Mouse (Mus musculus) forebrain, embryonic 12.5 days (tissue): Measurements from ENCODE around the gene Dok4. TPM values are rescaled to one million over a fixed set of nuclear protein-coding genes. Genes with fewer than 3 reads are reported as not detected.

Source experiments
- ATAC-seq: fragments of 200-750 bp; cut with Nextera tagmentation; 2 replicates; pipeline ENCODE4 v1.8.0; 2017; ENCODE audit warnings: moderate TSS enrichment; ENCODE audit not compliant: low FRiP score
- H3K27ac ChIP-seq: fragments of 300-500 bp; sonication (generic); 2 replicates; pipeline ENCODE4 v1.5.1; 2016; ENCODE audit warnings: mild to moderate bottlenecking
- H3K27me3 ChIP-seq: fragments of 300-500 bp; sonication (generic); 2 replicates; pipeline ENCODE4 v1.6.1; 2016; ENCODE audit warnings: mild to moderate bottlenecking
- H3K36me3 ChIP-seq: fragments of 300-500 bp; sonication (generic); replicated peaks from 2 replicates; pipeline ENCODE4 v1.6.1; 2016; ENCODE audit warnings: mild to moderate bottlenecking
- H3K4me1 ChIP-seq: fragments of 300-500 bp; sonication (generic); 2 replicates; pipeline ENCODE4 v1.6.1; 2016
- H3K4me2 ChIP-seq: fragments of 300-500 bp; sonication (generic); 2 replicates; pipeline ENCODE4 v1.6.1; 2016; ENCODE audit warnings: mild to moderate bottlenecking, moderate library complexity
- H3K4me3 ChIP-seq: fragments of 300-500 bp; sonication (generic); replicated peaks from 2 replicates; pipeline ENCODE4 v1.5.1; 2016; ENCODE audit warnings: mild to moderate bottlenecking
- H3K9ac ChIP-seq: fragments of 300-500 bp; sonication (generic); 2 replicates; pipeline ENCODE4 v1.6.1; 2016; ENCODE audit warnings: mild to moderate bottlenecking
- H3K9me3 ChIP-seq: fragments of 300-500 bp; sonication (generic); 2 replicates; pipeline ENCODE4 v1.6.1; 2016
- WGBS: fragments of 180-500 bp; shearing (Covaris S2); methylation state at CpG from one replicate; pipeline ENCODE4 v1.1.7; 2016; 5-methylcytosine and 5-hydroxymethylcytosine counted together
- polyA plus RNA-seq: library from polyadenylated mRNA; unstranded; fragments of >200 nt; fragmentation: Nextera tagmentation; extraction: Ambion mirVana; gene quantifications from 2 replicates; pipeline ENCODE4 v1.2.1, GENCODE M21; 2016

Dok4 gene
- polyA plus RNA-seq, 1 experiment from 2014 or later, result 22.0 TPM

DNA sequence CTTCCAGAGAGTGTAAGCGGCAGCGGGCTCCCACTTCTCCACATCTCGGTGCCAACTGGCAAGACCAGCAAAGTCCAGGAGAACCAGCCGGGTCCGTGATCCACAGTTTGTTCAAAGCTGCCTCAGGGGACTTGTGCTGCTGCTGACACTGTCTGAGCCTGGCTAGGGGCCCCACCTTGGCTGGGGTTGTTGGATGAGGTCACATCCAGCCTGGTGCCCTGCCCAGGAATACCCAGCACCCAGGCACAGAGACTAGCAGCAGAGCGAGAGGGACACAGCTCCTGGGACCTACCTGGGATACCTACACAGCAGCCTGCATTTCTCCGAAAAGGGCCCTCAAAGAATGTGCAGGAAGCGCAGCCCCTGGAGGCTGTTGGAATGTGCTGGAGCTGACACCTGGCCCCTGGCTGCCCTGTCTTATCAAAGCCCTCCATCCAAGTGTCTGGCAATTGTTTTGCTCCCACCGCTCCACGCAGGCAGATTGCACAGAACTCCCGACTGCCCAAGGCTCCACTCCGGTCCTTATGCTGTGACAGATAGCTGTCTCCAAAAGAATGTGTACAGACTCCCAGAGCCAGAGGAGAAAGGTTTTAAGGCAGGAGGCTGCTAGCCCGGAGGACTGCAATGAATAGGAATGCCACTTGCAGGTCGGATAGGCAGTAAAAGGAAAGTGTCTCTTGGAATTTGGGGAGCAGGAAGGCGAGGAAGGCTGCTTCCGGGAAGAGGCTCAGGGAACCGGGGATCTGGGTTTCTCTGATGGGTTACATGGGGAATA, 847 bp downstream of the Dok4 start:
- H3K4me1 ChIP-seq, result peaks cover 50% of the 10 kb centered on the region

GRCm38 (mm10) chr8:94874358-94874757, 1.8 kb downstream of the Dok4 start:
- H3K27ac ChIP-seq, result 0 out of 2 replicates have a peak overlapping the region, but pooled peaks have one; percentile 42
- H3K36me3 ChIP-seq, result no peaks in the 10 kb centered on the region
- 13% methylated on average over 6 of the region's 6 CpGs for WGBS
- H3K27me3 ChIP-seq, result peaks cover 36% of the 10 kb centered on the region
- H3K4me2 ChIP-seq, result peak overlapping the region; percentile 97
- H3K4me1 ChIP-seq, result peaks cover 59% of the 10 kb centered on the region
- no peaks in the 10 kb centered on the region for H3K9me3 ChIP-seq
- no peak for ATAC-seq
- no peak overlapping the region for H3K9ac ChIP-seq
- peak overlapping the region; percentile 60 for H3K4me3 ChIP-seq

More for the DNA sequence above, 847 bp downstream of the Dok4 start:
- H3K9me3 ChIP-seq, result no peaks in the 10 kb centered on the region
- no peaks in the 10 kb centered on the region for H3K36me3 ChIP-seq
- 20% methylated on average over 17 of the region's 17 CpGs for WGBS
- H3K27ac ChIP-seq, result 0 out of 2 replicates have a peak overlapping the region, but pooled peaks have one; percentile 19
- peak overlapping the region; percentile 60 for H3K4me3 ChIP-seq
- H3K9ac ChIP-seq, result peak overlapping the region; percentile 61; the same call in 1 of the 2 replicates
- peaks cover 29% of the 10 kb centered on the region for H3K27me3 ChIP-seq
- ATAC-seq, result no peak
- H3K4me2 ChIP-seq, result peak overlapping the region; percentile 97

DNA sequence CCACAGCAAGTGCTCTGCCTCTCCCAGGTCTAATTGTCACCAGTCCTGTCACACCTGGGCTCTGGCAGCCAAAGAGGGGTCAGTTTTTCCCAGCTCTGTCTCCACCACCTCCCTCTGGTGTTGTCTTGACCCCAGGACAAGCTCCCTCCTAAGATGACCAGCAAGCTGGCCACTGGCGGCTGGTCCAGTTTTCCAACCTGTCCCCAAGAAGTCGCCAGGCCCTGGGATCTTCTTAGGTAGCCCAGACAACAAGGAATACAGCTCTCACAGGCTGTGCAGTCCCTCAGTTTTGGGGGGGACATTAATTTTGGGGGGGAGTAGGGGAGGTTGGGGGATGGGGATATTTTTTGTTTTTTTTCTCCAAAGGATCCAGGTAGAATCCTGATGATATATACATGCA, 3.6 kb downstream of the Dok4 start:
- 81% methylated on average over 2 of the region's 2 CpGs for whole genome bisulfite sequencing
- Histone ChIP-seq H3K27ac (peak overlapping the region; percentile 57; the same call in 1 of the 2 replicates), H3K9ac (no peak overlapping the region), H3K36me3 (peaks cover 3% of the 10 kb centered on the region; the same call in 1 of the 2 replicates), H3K4me2 (peak overlapping the region; percentile 3; the same call in 1 of the 2 replicates), H3K4me1 (peaks cover 72% of the 10 kb centered on the region), H3K27me3 (peaks cover 36% of the 10 kb centered on the region), H3K9me3 (no peaks in the 10 kb centered on the region), H3K4me3 (no peak overlapping the region)
- no peak for ATAC-seq

DNA sequence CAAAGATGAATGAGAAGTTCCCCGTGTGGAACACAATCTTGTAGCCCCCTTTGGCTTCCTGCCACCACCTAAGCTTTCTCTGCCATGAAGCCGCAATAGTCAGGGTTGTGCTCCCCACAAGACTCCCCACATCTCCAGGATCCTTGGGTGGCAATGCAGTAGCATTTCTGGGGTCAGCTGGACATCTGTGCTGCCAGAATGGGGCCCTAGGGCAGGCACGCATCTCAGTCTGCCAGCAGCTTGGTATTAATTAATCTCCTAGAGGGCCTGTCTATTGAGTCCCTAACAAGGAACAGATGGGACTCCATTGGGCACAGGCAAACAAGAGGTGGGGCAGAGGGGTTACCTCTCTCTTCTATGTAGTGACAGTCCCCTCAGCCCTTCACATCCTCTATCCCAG, 4.0 kb downstream of the Dok4 start:
- Histone ChIP-seq H3K27me3 (peaks cover 36% of the 10 kb centered on the region), H3K4me1 (peaks cover 72% of the 10 kb centered on the region), H3K4me3 (no peak overlapping the region), H3K9ac (no peak overlapping the region), H3K9me3 (no peaks in the 10 kb centered on the region), H3K36me3 (peaks cover 3% of the 10 kb centered on the region; the same call in 1 of the 2 replicates), H3K4me2 (peak overlapping the region; percentile 3), H3K27ac (peak overlapping the region; percentile 57)
- 30% methylated on average over 3 of the region's 3 CpGs for WGBS
- no peak for ATAC-seq

- Histone ChIP-seq H3K27me3 (peaks cover 36% of the 10 kb centered on the region), H3K36me3 (peaks cover 10% of the 10 kb centered on the region), H3K27ac (peak overlapping the region; percentile 36; the same call in 1 of the 2 replicates), H3K4me2 (peak overlapping the region; percentile 78), H3K9ac (peak overlapping the region; percentile 60), H3K4me1 (peaks cover 66% of the 10 kb centered on the region), H3K4me3 (peak overlapping the region; percentile 48), H3K9me3 (no peaks in the 10 kb centered on the region)
- peak; percentile 78 for ATAC-seq
- WGBS, result 10% methylated on average over 7 of the region's 7 CpGs
Measured at GRCm38 (mm10) chr8:94871108-94871894, 4.8 kb downstream of the Dok4 start.

GRCm38 (mm10) chr8:94870474-94871107, 5.5 kb downstream of the Dok4 start:
- Histone ChIP-seq H3K36me3 (peaks cover 16% of the 10 kb centered on the region), H3K4me1 (peaks cover 62% of the 10 kb centered on the region)

DNA sequence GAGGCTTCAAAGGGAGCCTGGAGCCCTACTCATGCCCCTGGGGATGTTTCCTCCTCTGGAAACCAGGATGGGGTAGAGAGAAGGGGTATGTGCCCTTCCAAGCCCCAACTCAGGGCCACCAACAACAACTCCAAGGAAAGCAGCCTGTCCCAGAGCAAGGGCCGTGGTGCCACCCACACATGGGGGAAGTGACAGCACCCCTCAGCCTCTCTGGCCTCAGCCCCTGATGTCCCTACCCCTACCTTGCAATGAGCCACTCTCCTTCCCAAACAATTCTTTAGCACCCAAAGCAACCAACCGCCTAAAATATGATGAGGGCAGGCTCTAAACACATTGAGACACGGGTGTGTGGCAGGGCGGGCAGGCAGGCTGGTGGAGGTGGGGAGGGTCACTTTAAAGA, 6.1 kb downstream of the Dok4 start:
- H3K9me3 ChIP-seq, result no peaks in the 10 kb centered on the region
- 11% methylated on average over 4 of the region's 4 CpGs for WGBS
- H3K4me3 ChIP-seq, result peak overlapping the region; percentile 48
- peak overlapping the region; percentile 78 for H3K4me2 ChIP-seq
- peaks cover 22% of the 10 kb centered on the region for H3K36me3 ChIP-seq
- ATAC-seq, result no peak
- H3K27ac ChIP-seq, result no peak overlapping the region
- H3K4me1 ChIP-seq, result peaks cover 56% of the 10 kb centered on the region
- H3K9ac ChIP-seq, result peak overlapping the region; percentile 60
- H3K27me3 ChIP-seq, result peaks cover 26% of the 10 kb centered on the region

More at GRCm38 (mm10) chr8:94870474-94871107, 5.5 kb downstream of the Dok4 start:
- peak overlapping the region; percentile 36; the same call in 1 of the 2 replicates for H3K27ac ChIP-seq
- WGBS, result 2% methylated on average over 22 of the region's 22 CpGs
- H3K27me3 ChIP-seq, result peaks cover 32% of the 10 kb centered on the region
- peak; percentile 49 for ATAC-seq
- peak overlapping the region; percentile 48 for H3K4me3 ChIP-seq
- H3K9me3 ChIP-seq, result no peaks in the 10 kb centered on the region
- peak overlapping the region; percentile 60 for H3K9ac ChIP-seq
- peak overlapping the region; percentile 78 for H3K4me2 ChIP-seq

DNA sequence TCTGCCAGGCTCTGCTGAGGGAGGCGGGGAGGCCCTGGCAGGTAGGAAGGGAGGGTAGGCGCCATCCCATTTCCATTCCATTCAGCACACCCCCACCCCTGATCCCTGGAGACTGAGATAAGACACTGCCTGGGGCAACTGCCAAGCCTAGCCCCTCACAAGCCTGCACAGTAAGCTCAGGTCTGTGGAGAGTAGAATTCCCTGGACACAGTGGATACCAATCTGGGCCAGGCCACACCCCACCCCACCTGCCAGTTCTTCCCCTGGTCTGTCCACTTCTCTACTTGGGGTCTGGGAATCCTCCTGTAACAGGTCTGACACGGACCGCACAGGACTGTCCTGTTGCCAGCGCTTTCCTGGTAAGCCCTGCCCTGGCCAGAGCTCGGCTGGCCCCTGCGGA, 7.0 kb downstream of the Dok4 start:
- no peak for ATAC-seq
- Histone ChIP-seq H3K9me3 (no peaks in the 10 kb centered on the region), H3K27ac (no peak overlapping the region), H3K4me2 (peak overlapping the region; percentile 78), H3K4me3 (peak overlapping the region; percentile 48; the same call in 1 of the 2 replicates), H3K9ac (0 out of 2 replicates have a peak overlapping the region, but pooled peaks have one; percentile 60), H3K4me1 (peaks cover 48% of the 10 kb centered on the region), H3K27me3 (peaks cover 17% of the 10 kb centered on the region), H3K36me3 (peaks cover 31% of the 10 kb centered on the region)
- 59% methylated on average over 7 of the region's 7 CpGs for WGBS

- Histone ChIP-seq H3K4me2 (no peak overlapping the region), H3K27me3 (peaks cover 12% of the 10 kb centered on the region; the same call in 1 of the 2 replicates), H3K9ac (no peak overlapping the region), H3K27ac (0 out of 2 replicates have a peak overlapping the region, but pooled peaks have one; percentile 3), H3K4me3 (no peak overlapping the region), H3K36me3 (peaks cover 52% of the 10 kb centered on the region), H3K4me1 (peaks cover 38% of the 10 kb centered on the region), H3K9me3 (no peaks in the 10 kb centered on the region)
- 86% methylated on average over 9 of the region's 9 CpGs for WGBS
- no peak for ATAC-seq
Measured at GRCm38 (mm10) chr8:94866921-94867320, 9.2 kb downstream of the Dok4 start.

- Histone ChIP-seq H3K9me3 (no peaks in the 10 kb centered on the region), H3K4me3 (no peak overlapping the region), H3K4me2 (no peak overlapping the region), H3K27me3 (peaks cover 7% of the 10 kb centered on the region; the same call in 1 of the 2 replicates), H3K4me1 (peaks cover 22% of the 10 kb centered on the region), H3K9ac (no peak overlapping the region), H3K36me3 (peaks cover 64% of the 10 kb centered on the region), H3K27ac (no peak overlapping the region)
- ATAC-seq, result no peak
- WGBS, result 81% methylated on average over 10 of the region's 10 CpGs
Measured at GRCm38 (mm10) chr8:94865292-94865691, 10.8 kb downstream of the Dok4 start.

DNA sequence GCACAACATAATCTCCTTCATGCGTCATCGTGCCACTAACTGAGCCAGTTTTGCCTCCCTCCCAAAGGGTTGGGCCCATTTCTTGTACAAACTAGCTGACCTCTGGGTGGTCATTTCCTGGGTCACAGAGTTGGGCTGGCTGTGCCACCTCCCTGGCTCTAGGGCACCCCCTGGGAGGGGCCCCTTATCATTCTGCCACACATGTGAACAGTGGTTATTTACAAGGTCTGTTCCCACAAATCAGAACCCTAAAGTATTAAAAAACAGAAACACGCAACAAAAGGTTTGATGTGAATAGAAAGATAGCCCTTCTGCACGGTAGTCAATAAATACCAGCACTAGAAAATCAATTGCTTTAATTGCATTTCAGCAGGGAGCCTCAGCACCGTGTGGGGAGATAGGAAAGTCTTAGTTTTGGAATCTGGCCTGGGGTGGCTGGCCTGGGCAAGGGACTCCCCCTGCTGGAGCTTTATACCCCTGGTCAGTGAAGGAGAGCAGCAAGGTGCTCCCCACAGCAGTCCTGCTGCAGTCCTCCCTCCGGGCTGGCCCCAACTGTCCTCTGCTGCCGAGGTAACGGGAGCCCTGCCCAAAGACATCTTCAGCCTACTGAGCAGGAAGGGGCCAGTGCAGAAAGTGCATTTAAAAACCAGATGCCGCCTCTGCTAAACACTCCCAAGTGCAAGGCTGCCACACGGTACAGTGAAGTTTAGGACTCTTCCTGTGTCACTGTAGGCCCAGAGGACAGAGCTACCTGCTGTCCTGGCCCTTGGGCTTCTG, 12.0 kb downstream of the Dok4 start:
- Histone ChIP-seq H3K9me3 (no peaks in the 10 kb centered on the region), H3K4me2 (no peak overlapping the region), H3K27ac (no peak overlapping the region), H3K36me3 (peaks cover 67% of the 10 kb centered on the region), H3K4me3 (no peak overlapping the region), H3K9ac (no peak overlapping the region), H3K27me3 (no peaks in the 10 kb centered on the region), H3K4me1 (peaks cover 16% of the 10 kb centered on the region)
- ATAC-seq, result no peak
- 87% methylated on average over 10 of the region's 10 CpGs for WGBS
